Mouse (Mus musculus): ENCODE results near the gene Lrpap1. TPM values are rescaled to one million over a fixed set of nuclear protein-coding genes. Genes with fewer than 3 reads are reported as not detected.
A peak's percentile ranks its signal among the peaks of the same experiment; 100 is the strongest.

Lrpap1 gene
- polyA plus RNA-seq, 1 experiment from 2014 or later = 107 TPM

GRCm38 (mm10) chr5:35042431-35043109 lies 63.0 kb downstream of the Lrpap1 start:
- Histone ChIP-seq H3K27ac (ENCODE audit: low read depth) (no peak overlapping the region), H3K9me3 (ENCODE audit: control insufficient read depth, low read length) (no peaks in the 10 kb centered on the region), H3K27me3 (replicated peaks; ENCODE audit: control insufficient read depth, insufficient read depth, low read length) (no peaks in the 10 kb centered on the region), H3K9ac (ENCODE audit: low read length) (no peak overlapping the region), H3K4me1 (replicated peaks; ENCODE audit: control insufficient read depth, insufficient read depth, low read length) (no peaks in the 10 kb centered on the region), H3K4me3 (ENCODE audit: low read depth, low read length) (no peak overlapping the region), H3K4me2 (ENCODE audit: low read length) (no peak overlapping the region), H3K36me3 (ENCODE audit: control insufficient read depth, insufficient read depth, low read length) (no peaks in the 10 kb centered on the region)
- WGBS = 71% methylated on average over 10 of the region's 10 CpGs
- DNase-seq (ENCODE audit: low spot score) (no peak), ATAC-seq (replicated peaks; ENCODE audit: low FRiP score, low TSS enrichment, low read depth) (peak; percentile 41; the same call in 1 of the 2 replicates)

Other genes starting within 250 kb of the Lrpap1 start
- gene Msantd1, start 197.8 kb downstream of the Lrpap1 start, polyA plus RNA-seq (2014; fragmentation: Nextera tagmentation; extraction: Ambion mirVana) = 0.58 and 1.2 TPM in 2 replicates
- gene Rgs12, start 156.3 kb downstream of the Lrpap1 start, polyA plus RNA-seq (2014; fragmentation: Nextera tagmentation; extraction: Ambion mirVana) = 19.0 and 22.2 TPM in 2 replicates
- 1.3 and 1.7 TPM in 2 replicates for gene Hgfac, start 64.3 kb downstream of the Lrpap1 start, polyA plus RNA-seq (2014; fragmentation: Nextera tagmentation; extraction: Ambion mirVana)
- gene Dok7, start 49.0 kb downstream of the Lrpap1 start, polyA plus RNA-seq (2014; fragmentation: Nextera tagmentation; extraction: Ambion mirVana) = 0.86 and 1.4 TPM in 2 replicates
- 0.05 TPM in 1 of 2 replicates, not detected in the other for gene Adra2c, start 172.6 kb upstream of the Lrpap1 start, polyA plus RNA-seq (2014; fragmentation: Nextera tagmentation; extraction: Ambion mirVana)

Measured in intestine, embryonic 14.5 days (tissue).